Mouse (Mus musculus) gastrocnemius, postnatal 14 days (tissue): ENCODE results near the gene Olfr1358. TPM values are rescaled to one million over a fixed set of nuclear protein-coding genes. Genes with fewer than 3 reads are reported as not detected.

Source experiments
- DNase-seq: peaks from one replicate; pipeline ENCODE4 v3.0.0; 2021; ENCODE audit warnings: mixed read lengths
- intact Hi-C: fragments of 180-260 bp; cut with DNase I; formaldehyde crosslinking; loops from one replicate; pipeline ENCODE4 v1.15.1; 2025; ENCODE audit warnings: low total_unique reads
- microRNA-seq, 2 experiments: library from miRNA; unstranded; fragments of <30 nt; microRNA quantifications; one replicate each; pipeline ENCODE4 v1.2.0; 2021
- total RNA-seq, 2 experiments: library from RNA; stranded (reverse); gene quantifications; 2 replicates each; pipeline ENCODE4 v1.2.3; 2021

The Olfr1358 gene
- total RNA-seq, 2 experiments from 2014 or later, result not detected

DNA sequence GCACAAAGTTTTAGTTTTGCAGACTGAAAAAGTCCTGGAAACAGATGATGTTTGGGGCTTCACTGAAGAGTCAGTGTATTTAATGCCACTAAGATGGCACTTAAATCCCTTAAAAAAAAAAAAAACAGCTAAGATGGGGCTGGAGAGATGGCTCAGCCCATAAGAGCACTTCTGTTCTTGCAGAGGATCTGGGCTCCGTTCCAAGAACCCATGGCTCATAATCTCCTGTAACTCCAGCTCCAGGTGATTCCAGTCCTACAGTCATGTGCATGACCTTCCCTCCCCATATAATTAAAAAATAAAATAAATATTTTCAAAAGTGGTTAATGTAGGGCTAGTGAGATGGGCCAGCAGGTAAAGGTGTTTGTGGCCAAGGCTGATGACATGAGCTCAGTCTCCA is 47.8 kb downstream of the Olfr1358 start:
- intact Hi-C loops, result no loop called here
- DNase-seq, result no peak

- DNase-seq, result no peak
- intact Hi-C loops, result no loop called here
These were observed 52.0 kb downstream of the Olfr1358 start for GRCm38 (mm10) chr10:78569191-78569590.

- DNase-seq, result no peak
- intact Hi-C loops, result no loop called here
These were observed 52.5 kb downstream of the Olfr1358 start for GRCm38 (mm10) chr10:78569686-78570085.

Small RNAs within 50 kb of the gene (microRNA-seq; reads per million reads assigned to microRNA genes)
- 0 reads per million in 2 experiments for gene Gm27541

Other genes starting within 250 kb of the Olfr1358 start
- 100 to 1,000 TPM; 160 to 164 TPM for gene Agpat3, start 164.9 kb upstream of the Olfr1358 start, total RNA-seq
- gene Rrp1, start 104.4 kb upstream of the Olfr1358 start, total RNA-seq, result 10 to 100 TPM; 70.5 to 73.9 TPM
- gene Cstb, start 91.8 kb upstream of the Olfr1358 start, total RNA-seq, result 10 to 100 TPM; 18.5 to 21.2 TPM
- gene Pdxk, start 52.5 kb upstream of the Olfr1358 start, total RNA-seq, result 1 to 10 TPM; 4.8 to 6.2 TPM
- gene Ilvbl, start 56.9 kb downstream of the Olfr1358 start, total RNA-seq, result 10 to 100 TPM; 14.7 to 16.4 TPM
- gene Syde1, start 74.5 kb downstream of the Olfr1358 start, total RNA-seq, result 1 to 10 TPM; 6.6 to 7.0 TPM
- gene Olfr1357, start 100.6 kb downstream of the Olfr1358 start, total RNA-seq, result not detected
- gene Casp14, start 200.9 kb downstream of the Olfr1358 start, total RNA-seq, result not detected
- gene Ccdc105, start 235.6 kb downstream of the Olfr1358 start, total RNA-seq, result not detected